Mouse (Mus musculus) stomach, embryonic 16.5 days (tissue): ENCODE data around the gene Zfp326. TPM values are rescaled to one million over a fixed set of nuclear protein-coding genes. Genes with fewer than 3 reads are reported as not detected.
A peak's percentile ranks its signal among the peaks of the same experiment; 100 is the strongest.

ENCODE experiments used
- ATAC-seq: fragments of 200-750 bp; cut with Nextera tagmentation; 2 replicates; pipeline ENCODE4 v1.8.0; 2017; ENCODE audit warnings: moderate number of reproducible peaks, moderate TSS enrichment; ENCODE audit not compliant: insufficient read depth, low FRiP score
- H3K27ac ChIP-seq: fragments of 300-500 bp; sonication (generic); 2 replicates; pipeline ENCODE4 v1.5.1; 2014; ENCODE audit warnings: low read length
- H3K27me3 ChIP-seq: fragments of 300-500 bp; sonication (generic); 2 replicates; pipeline ENCODE4 v1.6.1; 2014; ENCODE audit warnings: low read length, control low read depth, mixed read lengths; ENCODE audit not compliant: control insufficient read depth, insufficient read depth
- H3K36me3 ChIP-seq: fragments of 300-500 bp; sonication (generic); 2 replicates; pipeline ENCODE4 v1.6.1; 2014; ENCODE audit warnings: low read length; ENCODE audit not compliant: control insufficient read depth, insufficient read depth
- H3K4me1 ChIP-seq: fragments of 300-500 bp; sonication (generic); 2 replicates; pipeline ENCODE4 v1.6.1; 2014; ENCODE audit warnings: low read length, control low read depth, mixed read lengths; ENCODE audit not compliant: control insufficient read depth, insufficient read depth
- H3K4me2 ChIP-seq: fragments of 300-500 bp; sonication (generic); 2 replicates; pipeline ENCODE4 v1.6.1; 2014; ENCODE audit warnings: low read depth, low read length, mixed read lengths
- H3K4me3 ChIP-seq: fragments of 300-500 bp; sonication (generic); replicated peaks from 2 replicates; pipeline ENCODE4 v1.5.1; 2014; ENCODE audit warnings: mild to moderate bottlenecking, low read length
- H3K9ac ChIP-seq: fragments of 300-500 bp; sonication (generic); 2 replicates; pipeline ENCODE4 v1.6.1; 2014; ENCODE audit warnings: low read length
- H3K9me3 ChIP-seq: fragments of 300-500 bp; sonication (generic); replicated peaks from 2 replicates; pipeline ENCODE4 v1.6.1; 2016; ENCODE audit warnings: low read length, control low read depth; ENCODE audit not compliant: control insufficient read depth
- WGBS: fragments of 180-500 bp; shearing (Covaris S2); extraction: QIAGEN DNeasy Blood & Tissue Kit; methylation state at CpG from one replicate; pipeline ENCODE4 v1.1.7; 2014; 5-methylcytosine and 5-hydroxymethylcytosine counted together
- polyA plus RNA-seq: library from polyadenylated mRNA; unstranded; fragments of >200 nt; fragmentation: Nextera tagmentation; extraction: Ambion mirVana; gene quantifications from 2 replicates; pipeline ENCODE4 v1.2.1, GENCODE M21; 2015

Gene Zfp326
- polyA plus RNA-seq, result 28.1 and 31.6 TPM in 2 replicates

- H3K4me1 ChIP-seq, result peaks cover 17% of the 10 kb centered on the region
- H3K4me2 ChIP-seq, result peak within 1 kb of the TSS; percentile 91
- peak within 1 kb of the TSS; percentile 86 for H3K27ac ChIP-seq
- WGBS, result under 1% methylated on average over 63 of the region's 83 CpGs
- no peaks in the 10 kb centered on the region for H3K9me3 ChIP-seq
- no peaks in the 10 kb centered on the region for H3K36me3 ChIP-seq
- no peaks in the 10 kb centered on the region for H3K27me3 ChIP-seq
- peak within 1 kb of the TSS; percentile 97 for H3K4me3 ChIP-seq
- peak within 1 kb of the TSS; percentile 100 for H3K9ac ChIP-seq
- ATAC-seq, result peak; percentile 96
Observed at GRCm38 (mm10) chr5:105876068-105876924, at the start of gene Zfp326. Zfp326 (plus strand) TSS chr5:105876565.

- ATAC-seq, result no peak
Observed at GRCm38 (mm10) chr5:105826916-105827510, 49.4 kb upstream of the Zfp326 start.

DNA sequence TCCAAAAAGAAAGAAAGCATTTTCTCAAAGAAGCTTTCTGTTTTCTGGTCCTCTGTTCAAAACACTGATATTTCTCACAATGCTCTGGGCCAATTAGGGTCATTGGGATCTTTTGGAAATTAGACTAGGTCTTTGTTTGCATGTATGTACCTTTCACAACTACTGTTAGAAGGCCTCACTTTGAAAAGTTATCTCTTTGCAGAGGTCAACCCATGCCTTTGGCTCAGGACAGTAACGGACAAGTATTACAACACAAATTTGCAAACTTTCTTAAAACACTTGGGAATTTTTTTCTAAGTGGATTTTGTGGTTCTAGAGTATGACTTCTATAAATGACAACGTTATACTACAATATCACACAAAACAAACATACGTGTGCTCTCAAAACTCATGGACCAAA is 48.3 kb upstream of the Zfp326 start:
- Histone ChIP-seq H3K36me3 (no peaks in the 10 kb centered on the region), H3K27ac (no peak overlapping the region), H3K9ac (no peak overlapping the region), H3K4me3 (no peak overlapping the region), H3K9me3 (no peaks in the 10 kb centered on the region), H3K4me1 (peaks cover 12% of the 10 kb centered on the region), H3K4me2 (no peak overlapping the region), H3K27me3 (no peaks in the 10 kb centered on the region)
- WGBS, result 94% methylated on average over 3 of the region's 3 CpGs
- ATAC-seq, result no peak

More at GRCm38 (mm10) chr5:105826916-105827510, 49.4 kb upstream of the Zfp326 start:
- Histone ChIP-seq H3K4me3 (no peak overlapping the region), H3K27me3 (no peaks in the 10 kb centered on the region), H3K9ac (no peak overlapping the region), H3K27ac (no peak overlapping the region), H3K4me1 (peaks cover 16% of the 10 kb centered on the region), H3K4me2 (no peak overlapping the region), H3K9me3 (no peaks in the 10 kb centered on the region), H3K36me3 (no peaks in the 10 kb centered on the region)
- 72% methylated on average over 5 of the region's 5 CpGs for WGBS

- no peaks in the 10 kb centered on the region for H3K9me3 ChIP-seq
- H3K9ac ChIP-seq, result no peak overlapping the region
- no peaks in the 10 kb centered on the region for H3K36me3 ChIP-seq
- no peak for ATAC-seq
- H3K4me2 ChIP-seq, result no peak overlapping the region
- 24% methylated on average over 7 of the region's 7 CpGs for WGBS
- H3K4me1 ChIP-seq, result peaks cover 9% of the 10 kb centered on the region; the same call in 1 of the 2 replicates
- no peak overlapping the region for H3K4me3 ChIP-seq
- peak overlapping the region; percentile 11; the same call in 1 of the 2 replicates for H3K27ac ChIP-seq
- H3K27me3 ChIP-seq, result no peaks in the 10 kb centered on the region
Observed at GRCm38 (mm10) chr5:105829008-105829586, 47.3 kb upstream of the Zfp326 start.

GRCm38 (mm10) chr5:105832140-105832539 is 44.2 kb upstream of the Zfp326 start:
- Histone ChIP-seq H3K9me3 (no peaks in the 10 kb centered on the region), H3K36me3 (no peaks in the 10 kb centered on the region), H3K4me2 (no peak overlapping the region), H3K27ac (no peak overlapping the region), H3K27me3 (no peaks in the 10 kb centered on the region), H3K4me1 (peaks cover 8% of the 10 kb centered on the region; the same call in 1 of the 2 replicates), H3K9ac (no peak overlapping the region), H3K4me3 (no peak overlapping the region)
- ATAC-seq, result no peak
- WGBS, result 61% methylated on average over 7 of the region's 7 CpGs

GRCm38 (mm10) chr5:105833923-105834322 is 42.4 kb upstream of the Zfp326 start:
- Histone ChIP-seq H3K9ac (no peak overlapping the region), H3K27me3 (no peaks in the 10 kb centered on the region), H3K9me3 (no peaks in the 10 kb centered on the region), H3K27ac (no peak overlapping the region), H3K4me2 (no peak overlapping the region), H3K4me3 (no peak overlapping the region), H3K36me3 (no peaks in the 10 kb centered on the region), H3K4me1 (peaks cover 8% of the 10 kb centered on the region; the same call in 1 of the 2 replicates)
- ATAC-seq, result no peak
- 64% methylated on average over 3 of the region's 3 CpGs for WGBS

- no peak overlapping the region for H3K4me2 ChIP-seq
- H3K9me3 ChIP-seq, result no peaks in the 10 kb centered on the region
- no peak overlapping the region for H3K4me3 ChIP-seq
- whole genome bisulfite sequencing, result 56% methylated on average over 9 of the region's 9 CpGs
- H3K9ac ChIP-seq, result no peak overlapping the region
- ATAC-seq, result peak; percentile 77; the same call in 1 of the 2 replicates
- H3K36me3 ChIP-seq, result no peaks in the 10 kb centered on the region
- no peak overlapping the region for H3K27ac ChIP-seq
- peaks cover 8% of the 10 kb centered on the region; the same call in 1 of the 2 replicates for H3K4me1 ChIP-seq
- H3K27me3 ChIP-seq, result no peaks in the 10 kb centered on the region
Observed at GRCm38 (mm10) chr5:105836006-105836405, 40.4 kb upstream of the Zfp326 start.

- H3K9me3 ChIP-seq, result no peaks in the 10 kb centered on the region
- H3K27ac ChIP-seq, result no peak overlapping the region
- WGBS, result 73% methylated on average over 13 of the region's 13 CpGs
- H3K9ac ChIP-seq, result no peak overlapping the region
- H3K4me3 ChIP-seq, result no peak overlapping the region
- no peaks in the 10 kb centered on the region for H3K27me3 ChIP-seq
- no peaks in the 10 kb centered on the region for H3K36me3 ChIP-seq
- no peak for ATAC-seq
- H3K4me2 ChIP-seq, result no peak overlapping the region
- H3K4me1 ChIP-seq, result peaks cover 8% of the 10 kb centered on the region; the same call in 1 of the 2 replicates
Observed at GRCm38 (mm10) chr5:105839740-105840310, 36.5 kb upstream of the Zfp326 start.
